Mouse (Mus musculus) liver, embryonic 14.5 days (tissue): ENCODE measurements around the gene Lysmd3.

Experiments
- CTCF ChIP-seq: IDR thresholded peaks from 2 replicates; pipeline ENCODE4 v1.5.1; 2016; ENCODE audit warnings: antibody characterized with exemption, low read depth, control low read depth
- EP300 ChIP-seq: IDR thresholded peaks from 2 replicates; pipeline ENCODE4 v1.6.1; 2016; ENCODE audit warnings: antibody characterized with exemption, low read depth

GRCm38 (mm10) chr13:81658053-81658752 lies 740 bp downstream of the Lysmd3 start:
- TF ChIP-seq EP300, result no peak
- TF ChIP-seq CTCF, result no peak
